Mouse (Mus musculus) heart, adult 2 months (tissue): Measurements from ENCODE around the gene Nnmt. TPM values are rescaled to one million over a fixed set of nuclear protein-coding genes. Genes with fewer than 3 reads are reported as not detected.
A peak's percentile ranks its signal among the peaks of the same experiment; 100 is the strongest.

ENCODE experiments used
- DNase-seq, 2 experiments: peaks; one replicate each; pipeline ENCODE4 v3.0.0; 2021
- H3K27ac ChIP-seq: fragments of 200-600 bp; 2 replicates; pipeline ENCODE4 v1.8.1; 2022
- H3K27me3 ChIP-seq: fragments of 200-500 bp; 2 replicates; pipeline ENCODE4 v1.6.1; 2012; ENCODE audit warnings: mild to moderate bottlenecking, low read length, inconsistent platforms, mixed read lengths; ENCODE audit not compliant: control insufficient read depth, insufficient read depth
- H3K36me3 ChIP-seq: fragments of 200-500 bp; 2 replicates; pipeline ENCODE4 v1.6.1; 2012; ENCODE audit warnings: low read length, inconsistent platforms; ENCODE audit not compliant: control insufficient read depth, insufficient read depth
- H3K4me1 ChIP-seq: fragments of 200-500 bp; 2 replicates; pipeline ENCODE4 v1.6.1; 2011; ENCODE audit warnings: low read length; ENCODE audit not compliant: control insufficient read depth, insufficient read depth
- H3K4me3 ChIP-seq: fragments of 200-600 bp; 2 replicates; pipeline ENCODE4 v1.8.1; 2022
- H3K79me2 ChIP-seq: fragments of 200-500 bp; replicated peaks from 2 replicates; pipeline ENCODE4 v1.6.1; 2012; ENCODE audit warnings: mild to moderate bottlenecking, inconsistent platforms, low read length, moderate library complexity, mixed read lengths; ENCODE audit not compliant: control insufficient read depth, insufficient read depth
- H3K9ac ChIP-seq: fragments of 200-500 bp; 2 replicates; pipeline ENCODE4 v1.6.1; 2012; ENCODE audit warnings: low read depth, mild to moderate bottlenecking, control low read depth, inconsistent platforms, low read length, mixed read lengths
- CTCF ChIP-seq: fragments of 200-600 bp; IDR thresholded peaks from 2 replicates; pipeline ENCODE4 v1.8.1; 2022; ENCODE audit warnings: antibody characterized with exemption, mild to moderate bottlenecking, moderate library complexity
- EP300 ChIP-seq: fragments of 200-500 bp; IDR thresholded peaks from 2 replicates; pipeline ENCODE4 v1.6.1; 2011; ENCODE audit warnings: low read depth, low read length, control low read depth; ENCODE audit not compliant: insufficient read depth
- POLR2A ChIP-seq: fragments of 200-500 bp; IDR thresholded peaks from 2 replicates; pipeline ENCODE4 v1.6.1; 2011; ENCODE audit warnings: mild to moderate bottlenecking, low read depth, low read length, control low read depth; ENCODE audit not compliant: insufficient read depth
- WGBS: fragments of 180-500 bp; shearing (Covaris S2); methylation state at CpG from one replicate; pipeline ENCODE4 v1.1.7; 2018; 5-methylcytosine and 5-hydroxymethylcytosine counted together
- intact Hi-C: fragments of 180-260 bp; cut with DNase I; formaldehyde crosslinking; loops from one replicate; pipeline ENCODE4 v1.15.1; 2025
- long read RNA-seq: library from polyadenylated mRNA; stranded (forward); transcript quantifications from one replicate; pipeline ENCODE4 v2.0.0, GENCODE M21; 2021
- polyA plus RNA-seq: library from polyadenylated mRNA; depleted of rRNA; stranded (reverse); fragments of >200 nt; gene quantifications from 2 replicates; pipeline ENCODE4 v1.2.3, GENCODE M21; 2012; rRNA removed
- total RNA-seq, 2 experiments: library from RNA; stranded (reverse); gene quantifications; 2 replicates each; pipeline ENCODE4 v1.2.3; 2021

Nnmt gene
- total RNA-seq (1 to 10 TPM; 4.1 to 4.3 TPM), polyA plus RNA-seq (3.3 and 3.4 TPM in 2 replicates)
- long read RNA-seq, partial matches to known transcripts: 0 of 5 reads
- long read RNA-seq, other reads (novel, unspliced or antisense): 0 of 5 reads

GRCm38 (mm10) chr9:48604939-48605598 is at the start of gene Nnmt:
Gene Nnmt, minus strand, starts transcription at chr9:48605153.
- Histone ChIP-seq H3K27me3 (no peaks in the 10 kb centered on the region), H3K27ac (peak within 1 kb of the TSS; percentile 45), H3K79me2 (no peaks in the 10 kb centered on the region), H3K4me1 (peaks cover 5% of the 10 kb centered on the region), H3K9ac (peak within 1 kb of the TSS; percentile 40; the same call in 1 of the 2 replicates), H3K36me3 (no peaks in the 10 kb centered on the region; the same call in 1 of the 2 replicates), H3K4me3 (peak within 1 kb of the TSS; percentile 31)
- peak; percentile 66 to 70 for DNase-seq
- WGBS: 20% methylated on average over 8 of the region's 8 CpGs
- intact Hi-C loops: no loop called here
- TF ChIP-seq CTCF (no peak), EP300 (no peak), POLR2A (peak; percentile 43; the same call in 1 of the 2 replicates)

GRCm38 (mm10) chr9:48654730-48655129 is 49.8 kb upstream of the Nnmt start:
- H3K4me3 ChIP-seq: no peak overlapping the region
- no peaks in the 10 kb centered on the region for H3K27me3 ChIP-seq
- no peak for DNase-seq
- H3K9ac ChIP-seq: no peak overlapping the region
- no peaks in the 10 kb centered on the region for H3K79me2 ChIP-seq
- TF ChIP-seq POLR2A: no peak
- TF ChIP-seq EP300: no peak
- no peak for TF ChIP-seq CTCF
- no peak overlapping the region for H3K27ac ChIP-seq
- H3K4me1 ChIP-seq: peaks cover 14% of the 10 kb centered on the region
- intact Hi-C loops: loop anchor here (2.0 to 5.0 kb wide), 2 partner anchors 18 to 38 kb away; no protein-coding TSS in a partner anchor
- H3K36me3 ChIP-seq: peaks cover 3% of the 10 kb centered on the region; the same call in 1 of the 2 replicates
- 30% methylated on average over 8 of the region's 8 CpGs for WGBS

GRCm38 (mm10) chr9:48653399-48654070 is 48.6 kb upstream of the Nnmt start:
- H3K79me2 ChIP-seq: no peaks in the 10 kb centered on the region
- H3K27ac ChIP-seq: no peak overlapping the region
- no peak for TF ChIP-seq CTCF
- TF ChIP-seq EP300: no peak
- no peak for TF ChIP-seq POLR2A
- intact Hi-C loops: loop anchor here (2.0 kb wide), 1 partner anchor 19 kb away; no protein-coding TSS in a partner anchor
- no peaks in the 10 kb centered on the region for H3K27me3 ChIP-seq
- H3K4me3 ChIP-seq: no peak overlapping the region
- H3K36me3 ChIP-seq: peaks cover 3% of the 10 kb centered on the region; the same call in 1 of the 2 replicates
- WGBS: 39% methylated on average over 7 of the region's 7 CpGs
- DNase-seq: peak in 1 of 2 experiments; percentile 17
- H3K9ac ChIP-seq: no peak overlapping the region
- H3K4me1 ChIP-seq: peaks cover 15% of the 10 kb centered on the region

GRCm38 (mm10) chr9:48652026-48652425 is 47.1 kb upstream of the Nnmt start:
- peak in 1 of 2 experiments; percentile 14 for DNase-seq
- no peaks in the 10 kb centered on the region for H3K27me3 ChIP-seq
- no peak overlapping the region for H3K9ac ChIP-seq
- no peak overlapping the region for H3K4me3 ChIP-seq
- no peak overlapping the region for H3K27ac ChIP-seq
- intact Hi-C loops: no loop called here
- TF ChIP-seq POLR2A: no peak
- TF ChIP-seq EP300: no peak
- TF ChIP-seq CTCF: no peak
- H3K79me2 ChIP-seq: no peaks in the 10 kb centered on the region
- peaks cover 19% of the 10 kb centered on the region for H3K4me1 ChIP-seq
- WGBS: 83% methylated on average over 4 of the region's 4 CpGs
- peaks cover 3% of the 10 kb centered on the region; the same call in 1 of the 2 replicates for H3K36me3 ChIP-seq

- peak overlapping the region; percentile 9; the same call in 1 of the 2 replicates for H3K27ac ChIP-seq
- no peaks in the 10 kb centered on the region for H3K27me3 ChIP-seq
- intact Hi-C loops: no loop called here
- no peak overlapping the region for H3K4me3 ChIP-seq
- peaks cover 28% of the 10 kb centered on the region for H3K4me1 ChIP-seq
- H3K79me2 ChIP-seq: no peaks in the 10 kb centered on the region
- WGBS: 86% methylated on average over 2 of the region's 2 CpGs
- peaks cover 3% of the 10 kb centered on the region; the same call in 1 of the 2 replicates for H3K36me3 ChIP-seq
- TF ChIP-seq POLR2A: no peak
- TF ChIP-seq CTCF: no peak
- no peak for TF ChIP-seq EP300
- H3K9ac ChIP-seq: no peak overlapping the region
- peak in 1 of 2 experiments; percentile 22 for DNase-seq
These were observed 45.9 kb upstream of the Nnmt start for GRCm38 (mm10) chr9:48650846-48651245.
